Mouse (Mus musculus): ENCODE results near the gene Ccnd2. TPM values are rescaled to one million over a fixed set of nuclear protein-coding genes. Genes with fewer than 3 reads are reported as not detected.

Ccnd2 gene
- polyA plus RNA-seq, 1 experiment, result 2.8 TPM

DNA sequence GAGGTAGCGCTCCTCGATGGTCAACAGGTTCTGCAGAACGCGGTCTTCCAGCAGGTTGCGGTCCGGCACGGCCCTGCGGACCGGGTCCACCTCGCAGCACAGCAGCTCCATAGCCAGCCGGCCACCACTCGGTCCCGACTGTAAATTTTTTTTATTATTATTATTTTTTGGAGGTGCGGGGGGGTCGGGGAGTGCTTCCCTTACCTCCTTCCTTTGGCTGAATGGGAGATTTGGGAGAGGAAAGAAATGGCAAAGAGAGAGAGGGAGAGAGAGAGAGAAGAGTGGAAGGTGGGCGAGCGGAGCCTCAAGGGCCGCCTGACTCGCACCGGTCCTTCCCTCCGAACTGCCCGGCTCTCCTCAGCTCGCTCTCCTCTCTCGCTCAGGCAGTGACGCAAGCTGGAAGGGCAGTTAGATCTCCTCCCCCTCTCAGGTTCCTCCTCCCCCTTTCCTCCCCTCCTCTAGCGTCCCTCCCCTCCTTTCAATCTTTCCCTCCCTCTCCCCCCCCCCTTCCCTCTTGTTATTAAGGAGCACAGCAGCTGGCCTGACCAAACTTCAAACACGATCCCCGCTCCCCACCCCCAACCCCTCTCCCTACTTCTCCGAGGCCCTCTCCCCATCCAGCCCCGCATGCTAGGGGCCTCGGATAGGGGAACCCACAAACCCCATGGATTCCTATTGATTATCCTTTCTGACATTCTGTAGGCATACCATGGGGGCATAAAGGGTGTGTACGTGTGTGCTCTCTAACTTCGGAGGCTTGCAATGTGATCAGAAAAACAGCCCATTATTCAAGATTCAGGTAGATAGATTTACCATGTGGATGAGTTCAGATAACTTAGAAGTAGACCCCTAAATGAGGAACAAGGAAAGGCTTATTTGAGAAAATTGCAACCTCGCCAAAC, 1.1 kb downstream of the Ccnd2 start:
- H3K27me3 ChIP-seq (ENCODE audit: control insufficient read depth, insufficient read depth, insufficient read length), result peaks cover 64% of the 10 kb centered on the region
- no peaks in the 10 kb centered on the region for H3K36me3 ChIP-seq (ENCODE audit: control insufficient read depth, insufficient read depth)

DNA sequence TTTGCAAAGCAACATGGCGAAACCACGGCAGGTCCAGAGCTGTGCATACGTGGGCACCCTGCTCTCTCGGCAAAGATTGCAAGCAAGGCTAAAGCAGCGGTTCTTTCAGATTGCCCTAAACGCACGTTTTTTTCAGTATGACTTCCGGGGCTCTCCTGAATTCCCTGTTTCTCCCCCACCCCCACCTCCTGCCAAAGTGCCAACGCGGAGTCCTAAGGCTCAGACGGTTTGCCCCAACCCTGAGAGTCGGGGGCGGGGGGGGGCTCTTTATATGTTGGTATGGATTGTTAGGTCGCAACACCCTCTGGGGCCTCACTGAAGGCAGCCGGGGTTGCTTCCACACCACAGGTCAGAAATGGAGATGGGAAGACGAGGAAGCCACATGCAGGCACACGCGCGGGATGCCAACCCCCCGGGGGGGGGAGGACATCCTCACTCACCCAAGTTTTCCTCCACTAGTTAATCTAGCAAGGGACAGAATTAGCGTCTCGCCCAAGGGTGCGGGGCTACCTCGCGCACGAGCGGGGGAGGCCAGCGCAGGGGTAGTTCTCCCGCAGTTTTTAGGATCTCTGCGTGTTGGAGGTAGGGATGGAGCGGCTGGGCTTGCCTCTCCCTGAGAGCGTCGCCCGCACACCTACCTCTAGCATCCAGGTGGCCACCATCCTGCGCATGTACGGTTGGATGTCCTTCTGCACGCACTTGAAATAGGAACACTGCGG, 1.9 kb downstream of the Ccnd2 start:
- Histone ChIP-seq H3K4me3 (ENCODE audit: insufficient read depth, poor library complexity, severe bottlenecking) (no peak overlapping the region), H3K36me3 (ENCODE audit: control insufficient read depth, insufficient read depth) (no peaks in the 10 kb centered on the region), H3K27me3 (ENCODE audit: control insufficient read depth, insufficient read depth, insufficient read length) (peaks cover 60% of the 10 kb centered on the region), H3K79me2 (ENCODE audit: control insufficient read depth, insufficient read depth) (no peaks in the 10 kb centered on the region), H3ac (ENCODE audit: control insufficient read depth, insufficient read length, low read depth) (peak overlapping the region; percentile 13), H3K79me3 (ENCODE audit: low read depth) (no peaks in the 10 kb centered on the region)
- TF ChIP-seq CTCF (IDR thresholded peaks at IDR 0.05; ENCODE audit: control insufficient read depth, insufficient read depth, insufficient read length) (no peak), CEBPB (IDR thresholded peaks at IDR 0.05; ENCODE audit: low read depth) (no peak), MYOD1 (IDR thresholded peaks at IDR 0.05; ENCODE audit: control insufficient read depth, insufficient read length, low read depth) (no peak), USF1 (IDR thresholded peaks at IDR 0.05; ENCODE audit: low read depth) (no peak)

More for the DNA sequence above, 1.1 kb downstream of the Ccnd2 start:
- Histone ChIP-seq H3K4me3 (ENCODE audit: insufficient read depth, poor library complexity, severe bottlenecking) (no peak overlapping the region), H3ac (ENCODE audit: control insufficient read depth, insufficient read length, low read depth) (peak overlapping the region; percentile 7), H3K79me2 (ENCODE audit: control insufficient read depth, insufficient read depth) (no peaks in the 10 kb centered on the region), H3K79me3 (ENCODE audit: low read depth) (no peaks in the 10 kb centered on the region)
- TF ChIP-seq MAX (IDR thresholded peaks at IDR 0.05) (no peak), FOSL1 (IDR thresholded peaks at IDR 0.05; ENCODE audit: insufficient read depth, low read length, poor library complexity, severe bottlenecking) (no peak), CEBPB (IDR thresholded peaks at IDR 0.05; ENCODE audit: low read depth) (no peak), CTCF (IDR thresholded peaks at IDR 0.05; ENCODE audit: control insufficient read depth, insufficient read depth, insufficient read length) (no peak), MYOG (IDR thresholded peaks at IDR 0.05; ENCODE audit: control insufficient read depth, extremely low read depth, insufficient read length) (no peak), MYOD1 (IDR thresholded peaks at IDR 0.05; ENCODE audit: control insufficient read depth, insufficient read length, low read depth) (no peak), USF1 (IDR thresholded peaks at IDR 0.05; ENCODE audit: low read depth) (no peak)

DNA sequence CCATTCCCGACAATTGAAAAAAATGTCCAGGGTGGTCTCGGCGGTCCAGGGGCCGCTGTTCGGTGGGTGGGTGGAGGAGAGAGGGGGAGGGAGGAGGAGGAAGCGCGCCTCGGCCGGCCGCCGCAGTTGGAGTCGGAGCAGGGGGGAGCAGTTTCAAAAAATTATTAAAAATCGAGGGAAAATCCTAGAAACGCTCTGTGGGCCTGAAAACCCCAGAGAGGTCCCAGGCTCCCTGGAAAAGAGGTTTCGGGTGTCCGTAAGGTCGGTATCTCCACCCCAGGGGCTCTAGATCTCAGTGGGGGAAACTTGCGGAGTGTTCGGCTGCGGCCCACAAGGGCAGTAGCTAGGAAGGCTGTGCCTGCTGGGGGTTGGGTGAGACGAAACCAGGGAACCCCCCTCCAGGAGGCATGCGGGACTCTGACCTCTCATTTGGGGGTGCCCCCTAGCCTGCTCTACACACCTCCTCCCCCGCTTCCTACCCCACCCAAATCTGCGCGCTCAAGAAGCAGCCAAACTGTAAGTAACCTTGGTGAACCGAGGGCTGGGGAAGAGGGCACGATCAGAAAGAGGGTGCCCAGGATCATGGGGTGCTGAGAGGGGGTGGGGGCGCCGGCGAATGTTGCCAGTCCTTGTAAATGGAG, 2.6 kb downstream of the Ccnd2 start:
- Histone ChIP-seq H3K36me3 (ENCODE audit: control insufficient read depth, insufficient read depth) (no peaks in the 10 kb centered on the region), H3K27me3 (ENCODE audit: control insufficient read depth, insufficient read depth, insufficient read length) (peaks cover 53% of the 10 kb centered on the region), H3ac (ENCODE audit: control insufficient read depth, insufficient read length, low read depth) (peak overlapping the region; percentile 13), H3K79me3 (ENCODE audit: low read depth) (no peaks in the 10 kb centered on the region), H3K79me2 (ENCODE audit: control insufficient read depth, insufficient read depth) (no peaks in the 10 kb centered on the region), H3K4me3 (ENCODE audit: insufficient read depth, poor library complexity, severe bottlenecking) (no peak overlapping the region)
- no peak for TF ChIP-seq USF1 (IDR thresholded peaks at IDR 0.05; ENCODE audit: low read depth)
- no peak for TF ChIP-seq MYOD1 (IDR thresholded peaks at IDR 0.05; ENCODE audit: control insufficient read depth, insufficient read length, low read depth)
- TF ChIP-seq CTCF (IDR thresholded peaks at IDR 0.05; ENCODE audit: control insufficient read depth, insufficient read depth, insufficient read length), result no peak
- no peak for TF ChIP-seq MAX (IDR thresholded peaks at IDR 0.05)
- TF ChIP-seq FOSL1 (IDR thresholded peaks at IDR 0.05; ENCODE audit: insufficient read depth, low read length, poor library complexity, severe bottlenecking), result no peak
- no peak for TF ChIP-seq MYOG (IDR thresholded peaks at IDR 0.05; ENCODE audit: control insufficient read depth, extremely low read depth, insufficient read length)
- TF ChIP-seq CEBPB (IDR thresholded peaks at IDR 0.05; ENCODE audit: low read depth), result no peak

- TF ChIP-seq MYOD1 (IDR thresholded peaks at IDR 0.05; ENCODE audit: control insufficient read depth, insufficient read length, low read depth), result no peak
- TF ChIP-seq MAX (IDR thresholded peaks at IDR 0.05), result no peak
- no peak for TF ChIP-seq MYOG (IDR thresholded peaks at IDR 0.05; ENCODE audit: control insufficient read depth, extremely low read depth, insufficient read length)
- no peak for TF ChIP-seq CTCF (IDR thresholded peaks at IDR 0.05; ENCODE audit: control insufficient read depth, insufficient read depth, insufficient read length)
- no peak for TF ChIP-seq USF1 (IDR thresholded peaks at IDR 0.05; ENCODE audit: low read depth)
- TF ChIP-seq FOSL1 (IDR thresholded peaks at IDR 0.05; ENCODE audit: insufficient read depth, low read length, poor library complexity, severe bottlenecking), result no peak
- no peak for TF ChIP-seq CEBPB (IDR thresholded peaks at IDR 0.05; ENCODE audit: low read depth)
- no peaks in the 10 kb centered on the region for H3K79me2 ChIP-seq (ENCODE audit: control insufficient read depth, insufficient read depth)
- H3K36me3 ChIP-seq (ENCODE audit: control insufficient read depth, insufficient read depth), result no peaks in the 10 kb centered on the region
- no peak overlapping the region for H3ac ChIP-seq (ENCODE audit: control insufficient read depth, insufficient read length, low read depth)
- peaks cover 46% of the 10 kb centered on the region for H3K27me3 ChIP-seq (ENCODE audit: control insufficient read depth, insufficient read depth, insufficient read length)
- no peak overlapping the region for H3K4me3 ChIP-seq (ENCODE audit: insufficient read depth, poor library complexity, severe bottlenecking)
- no peaks in the 10 kb centered on the region for H3K79me3 ChIP-seq (ENCODE audit: low read depth)
Measured at GRCm38 (mm10) chr6:127148526-127149302, 3.3 kb downstream of the Ccnd2 start.

DNA sequence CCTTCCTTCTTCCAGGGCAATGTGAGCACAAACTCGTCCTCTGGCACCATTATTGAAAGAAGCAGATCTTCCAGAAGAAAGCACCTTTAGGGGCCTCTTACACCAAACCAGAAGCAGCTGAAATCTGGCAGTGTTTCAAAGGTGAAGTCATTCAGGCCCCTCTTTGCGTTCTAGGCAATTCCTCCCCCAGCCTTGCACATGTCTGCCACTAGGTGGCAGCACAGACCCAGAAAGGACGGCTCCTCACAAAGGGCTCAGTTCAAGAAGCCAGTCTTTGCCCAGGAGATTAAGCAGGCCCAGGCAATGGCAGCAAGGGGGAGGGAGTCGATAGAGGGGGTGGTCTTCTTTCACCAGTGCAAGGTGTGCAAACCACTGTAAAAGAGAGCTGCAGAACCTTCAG, 4.3 kb downstream of the Ccnd2 start:
- H3K36me3 ChIP-seq (ENCODE audit: control insufficient read depth, insufficient read depth), result no peaks in the 10 kb centered on the region
- no peak overlapping the region for H3ac ChIP-seq (ENCODE audit: control insufficient read depth, insufficient read length, low read depth)
- peaks cover 36% of the 10 kb centered on the region for H3K27me3 ChIP-seq (ENCODE audit: control insufficient read depth, insufficient read depth, insufficient read length)
- TF ChIP-seq MAX (IDR thresholded peaks at IDR 0.05), result no peak
- peak; percentile 82 for TF ChIP-seq CTCF (IDR thresholded peaks at IDR 0.05; ENCODE audit: control insufficient read depth, insufficient read depth, insufficient read length)
- H3K79me3 ChIP-seq (ENCODE audit: low read depth), result no peaks in the 10 kb centered on the region
- H3K4me3 ChIP-seq (ENCODE audit: insufficient read depth, poor library complexity, severe bottlenecking), result no peak overlapping the region
- H3K79me2 ChIP-seq (ENCODE audit: control insufficient read depth, insufficient read depth), result no peaks in the 10 kb centered on the region

All from C2C12 (cell line).